Mouse (Mus musculus) brain, adult 2 months (tissue): ENCODE results near the gene Smox.

Experiments
- DNase-seq: peaks from one replicate; pipeline ENCODE4 v3.0.0; 2011; ENCODE audit warnings: low read depth, low spot score

Gene Smox

GRCm38 (mm10) chr2:131551701-131552620 lies 60.7 kb downstream of the Smox start:
- no peak for DNase-seq

- no peak for DNase-seq
Observed at GRCm38 (mm10) chr2:131552736-131553400, 61.6 kb downstream of the Smox start.

DNA sequence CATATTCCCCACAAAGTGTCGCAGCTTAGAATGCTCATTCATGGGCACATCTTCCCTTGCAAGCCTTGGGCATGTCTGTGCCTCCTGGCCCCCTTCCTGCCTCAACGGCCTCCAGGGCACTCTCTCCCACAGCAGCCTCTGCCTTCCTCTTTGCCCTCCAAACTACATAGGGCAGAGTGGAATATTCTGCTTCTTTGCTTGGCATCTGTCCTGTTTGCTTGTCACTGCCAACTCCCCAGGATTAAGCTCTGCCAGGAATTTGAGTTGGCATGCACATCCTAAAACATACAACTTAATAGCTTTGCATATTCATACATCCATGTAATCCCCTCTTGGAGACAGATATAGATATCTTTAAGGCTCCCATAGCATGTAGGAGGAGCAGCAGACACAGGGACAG lies 66.6 kb downstream of the Smox start:
- no peak for DNase-seq

DNA sequence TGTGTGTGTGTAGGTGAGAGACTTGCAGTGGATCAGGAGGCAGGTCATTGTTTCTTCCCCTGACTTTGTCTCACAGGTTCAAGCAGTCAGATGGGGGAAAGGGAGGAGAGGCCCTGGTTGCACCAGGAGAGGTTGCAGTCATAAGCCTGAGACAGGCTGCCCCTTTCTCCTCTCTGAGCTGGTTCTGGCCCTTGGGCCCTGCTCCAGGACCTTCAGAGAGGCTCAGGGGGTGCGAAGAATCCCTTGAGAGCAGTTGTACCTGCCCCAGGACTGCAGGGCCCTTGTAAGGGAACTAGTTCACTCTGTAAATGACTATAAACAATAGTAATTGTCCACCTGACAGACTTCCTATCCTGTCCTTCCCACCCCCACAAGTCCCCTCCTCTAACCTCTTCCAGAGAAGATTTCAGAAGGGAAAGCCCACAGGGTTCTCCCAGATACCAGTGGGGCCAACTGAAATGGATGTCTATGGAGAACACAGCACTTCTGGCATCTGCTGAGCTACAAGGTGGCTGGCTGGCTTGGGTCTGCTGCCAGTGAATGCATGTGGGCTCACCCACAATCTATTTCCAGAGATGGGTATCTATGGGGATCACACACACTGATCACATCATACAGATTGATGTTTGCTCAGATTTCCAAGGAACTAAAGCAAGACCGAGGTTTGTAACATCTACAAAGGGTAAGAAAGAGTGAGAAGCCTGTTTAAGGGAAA lies 69.1 kb downstream of the Smox start:
- peak; percentile 54 for DNase-seq

DNA sequence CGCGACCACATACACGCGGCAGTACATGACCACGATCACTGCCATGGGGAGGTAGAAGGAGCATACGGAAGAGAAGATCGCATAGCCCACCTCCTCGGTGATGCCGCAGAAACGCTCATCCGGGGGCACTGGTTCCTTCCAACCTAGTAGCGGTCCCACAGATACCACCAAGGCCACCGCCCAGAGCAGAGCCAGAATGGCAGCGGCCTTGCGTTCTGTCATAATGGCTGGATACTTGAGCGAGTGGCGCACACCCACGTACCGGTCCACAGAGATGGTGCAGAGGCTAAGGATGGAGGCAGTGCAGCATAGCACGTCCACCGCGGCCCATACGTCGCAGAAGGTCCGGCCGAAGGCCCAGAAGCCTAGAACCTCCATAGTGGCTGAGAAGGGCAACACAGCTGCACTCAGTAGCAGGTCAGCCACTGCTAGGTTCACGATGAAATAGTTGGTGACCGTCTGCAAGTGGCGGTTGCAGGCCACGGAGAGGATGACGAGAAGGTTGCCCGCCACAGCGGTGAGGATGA lies 70.1 kb downstream of the Smox start:
- DNase-seq, result no peak

- DNase-seq, result no peak
Observed at GRCm38 (mm10) chr2:131561891-131562585, 70.7 kb downstream of the Smox start, which contains the start of gene Adra1d. Adra1d (minus strand) TSS chr2:131562283.

DNA sequence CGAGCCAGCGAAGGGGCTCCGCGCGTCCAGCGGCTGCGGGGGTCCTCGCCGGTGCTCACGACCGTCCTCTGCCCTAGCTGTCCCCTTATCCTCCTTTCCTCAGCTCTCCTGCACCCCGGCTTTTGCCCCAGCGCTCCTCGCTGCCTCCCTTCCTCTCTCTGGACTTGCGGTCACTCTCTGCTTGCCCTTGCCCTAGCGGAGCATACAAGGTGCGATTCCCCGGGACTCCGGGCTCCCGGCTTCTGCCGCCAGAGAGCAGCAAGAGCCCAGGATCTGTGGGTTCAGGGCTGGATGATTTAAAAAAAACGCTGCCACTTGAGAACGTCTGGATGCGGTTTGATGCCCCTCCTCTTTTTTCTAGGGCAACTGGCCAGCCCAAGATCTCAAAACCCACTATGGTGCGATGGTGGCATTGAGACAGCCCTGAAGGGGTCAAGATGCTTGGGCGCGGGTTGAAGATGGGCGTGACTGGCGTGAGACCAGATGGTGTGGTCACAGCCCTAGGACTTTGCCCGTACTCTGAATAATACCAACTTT lies 71.4 kb downstream of the Smox start:
- peak; percentile 85 for DNase-seq
